Mouse (Mus musculus) G1E-ER4 (cell line): Measurements from ENCODE around the gene Enpp6. TPM values are rescaled to one million over a fixed set of nuclear protein-coding genes. Genes with fewer than 3 reads are reported as not detected.

Experiments
- GATA1 ChIP-seq: IDR thresholded peaks from one replicate; pipeline ENCODE4 v1.8.0; 2012; ENCODE audit warnings: low read length, inconsistent platforms
- polyA plus RNA-seq: library from polyadenylated mRNA; stranded (reverse); fragments of >175 nt; gene quantifications from 2 replicates; pipeline ENCODE4 v1.2.3, GENCODE M21; 2012

Enpp6 gene
- polyA plus RNA-seq, 1 experiment: not detected

DNA sequence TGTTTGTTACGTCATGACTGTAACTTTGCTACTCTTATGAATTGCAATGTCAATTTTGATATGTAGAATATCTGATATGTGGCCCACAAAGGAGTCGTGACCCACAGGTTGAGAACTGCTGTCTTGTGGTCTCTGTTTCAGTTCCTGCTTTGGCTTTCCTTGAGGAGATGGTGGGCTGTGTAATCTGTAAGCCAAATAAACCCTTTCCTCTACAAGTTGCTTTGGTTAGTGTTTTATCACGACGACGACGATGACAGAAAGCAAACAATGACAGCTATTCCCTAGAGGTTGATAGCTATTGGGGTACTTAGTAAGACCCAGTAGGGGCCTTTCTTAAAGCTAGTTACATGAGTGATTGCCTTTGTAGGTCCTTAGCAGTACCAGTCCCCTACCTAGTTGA is 4.5 kb upstream of the Enpp6 start:
- TF ChIP-seq GATA1: no peak

DNA sequence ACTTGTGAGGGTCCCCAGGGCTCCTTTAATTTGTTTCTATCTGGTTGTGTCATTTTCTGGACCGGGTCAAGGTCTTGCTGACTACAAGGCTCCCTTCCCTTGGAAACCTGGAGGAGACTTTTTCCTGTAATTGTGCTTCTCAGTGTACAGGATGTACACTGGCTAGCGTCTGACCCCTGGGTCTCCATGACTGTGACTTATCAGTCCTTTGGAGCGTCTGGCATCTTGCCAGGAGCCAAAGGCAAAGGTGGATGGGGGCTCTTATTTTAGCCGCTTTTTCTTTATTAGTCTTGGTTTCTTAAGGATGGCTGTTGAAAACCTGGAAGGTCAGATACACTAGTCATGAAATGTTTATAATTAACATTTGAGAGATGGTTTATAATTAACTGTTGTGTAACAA is 3.9 kb upstream of the Enpp6 start:
- no peak for TF ChIP-seq GATA1

DNA sequence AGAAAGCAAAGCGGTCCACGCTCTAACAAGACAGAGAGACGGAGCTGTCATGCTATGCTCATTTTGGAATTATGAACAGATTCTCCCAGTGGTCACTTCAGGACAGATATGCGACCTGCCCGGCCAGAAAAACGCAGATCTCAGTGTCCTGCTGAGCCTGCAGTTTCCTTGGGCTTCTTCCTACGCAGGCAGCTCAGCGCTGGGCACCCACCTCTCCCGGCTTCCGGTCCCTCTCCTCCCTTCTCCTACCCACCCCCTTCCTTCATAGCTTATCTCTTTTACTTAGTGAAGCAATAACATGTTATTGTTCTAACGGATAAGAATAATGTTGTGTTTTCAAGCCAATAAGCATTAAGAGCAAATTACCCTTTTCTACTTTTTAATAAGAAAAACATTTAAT is 2.0 kb upstream of the Enpp6 start:
- no peak for TF ChIP-seq GATA1

DNA sequence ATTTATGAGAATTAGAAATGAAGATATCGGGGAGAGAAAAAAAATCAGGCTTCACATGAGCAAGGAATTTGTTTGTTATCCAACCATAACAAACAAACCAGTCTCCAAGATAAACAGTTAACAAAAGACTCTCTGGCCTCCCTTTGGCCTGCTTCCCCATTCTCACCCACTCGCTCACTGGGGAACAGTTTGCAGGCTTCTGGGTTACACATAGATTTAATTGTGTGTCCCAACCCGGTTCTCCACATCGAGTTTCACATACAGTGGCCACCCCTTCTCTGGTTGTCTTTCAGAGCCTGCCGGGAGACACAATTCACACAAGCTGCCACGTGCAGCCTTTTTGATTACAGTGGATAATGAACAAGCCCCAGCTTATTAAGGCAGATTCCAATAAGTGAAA is 1.7 kb downstream of the Enpp6 start:
- no peak for TF ChIP-seq GATA1

DNA sequence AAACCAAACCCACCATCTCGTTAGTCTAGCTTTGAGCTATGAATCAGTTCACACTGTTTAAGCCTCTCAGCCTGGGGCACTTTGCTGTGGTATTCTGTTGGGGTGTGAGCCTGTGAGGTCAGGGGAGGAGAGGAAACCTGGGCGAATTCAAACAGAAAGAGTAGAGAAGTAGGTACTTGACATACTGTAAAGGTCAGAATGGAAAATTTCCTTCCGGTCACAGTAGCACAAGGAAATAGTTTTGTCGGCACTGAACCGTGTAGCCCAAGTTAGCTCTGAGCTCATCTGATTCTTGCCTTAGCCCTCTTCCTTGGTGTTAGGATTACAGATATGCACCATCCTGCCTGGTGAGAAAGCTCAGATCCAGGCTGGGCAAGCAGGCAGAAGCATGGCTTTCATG is 4.4 kb downstream of the Enpp6 start:
- TF ChIP-seq GATA1: no peak

DNA sequence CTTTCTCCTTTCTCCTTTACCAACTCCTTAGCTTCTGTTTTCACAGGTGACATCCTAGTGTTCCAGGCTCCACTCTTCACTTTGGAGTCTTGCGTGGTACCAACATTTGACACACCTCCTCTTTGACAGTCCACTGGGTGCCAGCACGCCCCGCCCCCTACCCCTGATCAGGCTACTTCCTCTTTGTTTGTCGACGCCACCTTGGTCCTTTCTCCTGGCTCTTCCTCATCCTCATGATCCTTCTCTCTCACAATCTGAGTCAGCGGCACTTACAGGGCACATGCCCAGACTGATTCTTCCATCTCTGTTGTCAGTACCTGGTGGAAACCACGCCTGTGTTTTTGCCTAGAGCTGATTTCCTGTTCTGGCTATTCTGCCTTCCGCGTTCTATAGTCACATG is 5.9 kb downstream of the Enpp6 start:
- TF ChIP-seq GATA1: no peak

DNA sequence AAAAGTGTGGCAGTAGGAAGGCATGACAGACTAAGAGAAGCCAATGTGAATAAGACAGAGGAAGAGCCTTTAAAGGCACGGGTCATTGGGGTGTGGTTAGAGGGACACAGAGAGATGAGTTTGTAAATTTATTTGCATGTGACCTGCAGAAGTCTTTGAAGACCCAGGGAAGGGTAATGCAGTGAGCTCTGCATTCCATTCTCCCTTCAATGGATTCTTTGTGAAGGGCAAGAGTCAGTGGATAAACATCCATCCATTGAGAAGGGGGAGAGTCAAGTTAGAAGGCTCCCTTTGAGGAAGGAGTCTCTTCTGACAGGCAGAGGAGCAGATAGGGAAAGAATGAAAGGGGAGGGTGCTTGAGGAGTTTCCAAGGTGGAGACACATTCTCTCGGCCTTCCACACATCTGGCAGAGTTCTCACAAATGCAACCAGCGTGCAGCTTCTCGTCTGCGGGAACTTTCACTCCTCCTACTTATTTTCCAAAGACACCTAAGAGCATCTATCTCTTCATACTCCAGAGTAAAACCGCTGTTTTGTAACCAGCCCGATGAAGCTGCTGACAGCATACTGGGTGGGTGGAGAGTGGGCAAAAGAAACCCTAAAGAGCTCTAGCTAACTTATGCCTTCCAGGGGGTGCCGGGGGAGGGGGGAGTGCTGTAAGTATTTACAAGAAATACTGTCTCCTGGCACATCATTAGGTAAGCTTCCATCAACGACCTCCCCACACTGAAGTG is 9.4 kb downstream of the Enpp6 start:
- no peak for TF ChIP-seq GATA1

DNA sequence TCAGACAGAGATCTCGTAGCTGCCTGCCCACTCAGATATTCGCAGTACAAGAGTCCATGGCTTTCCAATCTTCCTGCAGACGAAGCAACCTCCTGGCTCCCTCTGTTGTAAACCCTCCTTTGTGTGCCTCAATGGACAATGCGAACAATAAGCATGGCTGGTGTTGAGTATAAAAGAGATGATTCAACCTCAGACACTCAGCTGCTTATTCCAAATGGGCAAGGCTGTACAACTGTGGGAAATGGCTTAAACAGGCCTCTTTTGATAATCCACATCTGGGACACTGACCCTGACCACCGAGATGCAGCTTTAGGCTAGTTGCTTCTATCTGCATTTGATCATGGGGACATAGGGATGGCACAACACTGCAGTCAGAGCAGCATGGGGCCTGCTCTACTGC is 19.0 kb downstream of the Enpp6 start:
- TF ChIP-seq GATA1: no peak

DNA sequence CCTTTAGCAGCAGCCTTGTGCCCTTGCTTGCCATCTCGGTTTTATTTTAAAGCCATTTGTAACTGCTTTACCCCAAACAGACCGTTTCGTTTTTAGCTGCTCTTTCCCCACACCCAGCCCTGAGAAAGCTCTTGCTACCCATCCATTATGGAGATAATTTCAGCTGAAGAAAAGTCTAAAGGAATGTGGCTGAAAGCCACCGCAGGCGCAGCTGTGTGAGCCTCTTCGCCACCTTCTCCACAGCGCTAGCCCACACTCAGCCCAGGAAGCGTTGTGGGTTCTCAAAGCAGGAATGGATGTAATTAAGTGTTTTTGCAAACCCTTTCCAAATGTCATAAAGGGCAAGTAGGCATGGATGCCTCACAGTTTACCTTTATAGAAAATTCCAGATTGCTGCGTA is 20.1 kb downstream of the Enpp6 start:
- TF ChIP-seq GATA1: no peak

DNA sequence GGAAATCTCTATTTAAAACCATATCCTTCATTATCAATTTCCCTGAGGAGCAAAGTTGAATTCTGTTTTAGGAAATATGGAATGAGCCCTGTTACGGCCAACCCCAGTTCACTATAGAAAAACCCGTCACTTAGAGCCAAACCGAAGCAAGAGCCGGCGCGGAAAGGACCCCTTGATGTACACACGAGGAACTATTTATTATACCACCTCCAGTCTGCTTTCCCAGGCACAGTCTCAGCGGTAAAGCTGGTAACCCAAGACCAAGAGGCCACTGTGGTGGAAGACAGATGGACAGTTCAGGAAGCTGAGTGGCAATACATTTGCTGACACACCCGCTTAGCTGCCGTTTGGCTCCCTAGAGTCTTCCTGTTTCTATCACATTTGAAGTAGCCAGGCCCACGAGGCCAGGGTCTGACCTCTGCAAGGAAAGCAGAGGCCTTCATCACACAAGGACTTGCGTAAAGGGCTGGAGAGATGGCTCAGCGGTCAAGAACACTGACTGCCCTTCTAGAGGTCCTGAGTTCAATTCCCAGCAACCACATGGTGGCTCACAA is 21.6 kb downstream of the Enpp6 start:
- TF ChIP-seq GATA1: no peak

DNA sequence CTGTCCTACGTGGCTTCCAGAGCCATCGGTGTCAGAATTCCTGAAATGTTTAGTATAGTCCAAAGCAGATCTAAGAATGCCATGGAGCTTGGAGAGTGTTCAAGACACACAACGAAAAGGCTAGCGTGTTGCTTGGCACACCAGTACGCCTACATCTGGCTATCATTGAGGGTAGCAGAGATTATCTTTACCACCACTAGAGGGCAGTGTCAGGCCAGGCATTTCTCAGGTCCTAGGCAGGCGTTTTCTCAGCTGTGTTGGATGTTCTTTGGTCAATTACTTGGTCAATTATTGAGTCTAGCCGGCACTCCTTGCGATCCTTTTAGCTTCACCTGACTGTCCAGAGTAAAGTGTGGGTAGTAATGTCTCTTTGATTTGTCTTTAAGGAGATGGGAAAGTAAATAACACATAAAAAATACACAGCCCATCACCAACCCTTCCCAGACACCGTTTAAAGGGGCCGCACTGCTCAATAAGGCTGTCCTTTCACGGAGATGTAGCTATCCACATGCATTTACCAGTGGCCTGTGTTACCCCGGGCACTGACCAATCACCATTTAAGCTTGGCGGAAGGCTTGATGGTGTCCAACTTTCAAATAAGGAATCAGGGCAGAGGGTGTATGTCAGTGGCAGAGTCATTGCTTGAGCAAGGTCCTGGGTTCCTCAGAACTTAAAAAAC is 29.7 kb downstream of the Enpp6 start:
- no peak for TF ChIP-seq GATA1

DNA sequence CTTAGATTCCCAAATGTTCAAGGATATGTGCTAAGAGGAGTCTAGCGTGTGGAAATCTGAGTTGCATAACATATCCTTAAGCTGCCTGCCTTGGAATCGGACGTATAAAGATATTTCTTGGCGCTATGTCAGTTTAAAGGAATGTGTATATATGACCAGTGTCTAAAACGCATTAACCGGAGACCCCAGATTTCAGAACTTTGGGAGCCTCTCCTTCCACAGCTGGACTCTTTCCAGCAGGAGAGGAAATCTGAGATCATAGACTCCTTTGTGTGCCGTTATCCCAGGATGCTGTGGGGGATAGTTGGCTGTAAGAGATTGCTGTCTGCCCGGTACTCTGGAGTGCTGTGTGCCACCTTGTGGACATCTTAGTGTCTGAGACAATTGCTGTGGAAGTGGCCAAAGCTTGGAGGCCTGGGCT is 34.5 kb downstream of the Enpp6 start:
- TF ChIP-seq GATA1: no peak

DNA sequence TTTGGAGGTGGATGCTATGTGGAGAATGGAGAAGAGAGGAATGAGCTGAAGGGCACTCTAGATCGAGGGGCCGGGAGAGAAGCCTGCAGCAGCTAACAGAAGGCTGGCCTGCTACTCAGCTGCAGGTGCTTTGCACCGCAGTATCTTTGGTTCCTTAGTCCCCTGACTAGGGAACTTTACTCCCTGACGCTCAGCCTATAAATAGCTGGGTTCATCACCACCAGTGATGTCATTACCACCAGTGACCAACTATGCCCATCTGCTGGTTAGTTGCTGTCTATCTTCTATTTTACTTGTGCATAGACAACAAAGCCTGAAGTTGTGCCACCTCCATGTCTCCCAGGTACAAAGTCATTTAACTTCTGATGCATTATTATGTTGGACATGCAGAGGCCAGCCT is 37.9 kb downstream of the Enpp6 start:
- TF ChIP-seq GATA1: no peak

DNA sequence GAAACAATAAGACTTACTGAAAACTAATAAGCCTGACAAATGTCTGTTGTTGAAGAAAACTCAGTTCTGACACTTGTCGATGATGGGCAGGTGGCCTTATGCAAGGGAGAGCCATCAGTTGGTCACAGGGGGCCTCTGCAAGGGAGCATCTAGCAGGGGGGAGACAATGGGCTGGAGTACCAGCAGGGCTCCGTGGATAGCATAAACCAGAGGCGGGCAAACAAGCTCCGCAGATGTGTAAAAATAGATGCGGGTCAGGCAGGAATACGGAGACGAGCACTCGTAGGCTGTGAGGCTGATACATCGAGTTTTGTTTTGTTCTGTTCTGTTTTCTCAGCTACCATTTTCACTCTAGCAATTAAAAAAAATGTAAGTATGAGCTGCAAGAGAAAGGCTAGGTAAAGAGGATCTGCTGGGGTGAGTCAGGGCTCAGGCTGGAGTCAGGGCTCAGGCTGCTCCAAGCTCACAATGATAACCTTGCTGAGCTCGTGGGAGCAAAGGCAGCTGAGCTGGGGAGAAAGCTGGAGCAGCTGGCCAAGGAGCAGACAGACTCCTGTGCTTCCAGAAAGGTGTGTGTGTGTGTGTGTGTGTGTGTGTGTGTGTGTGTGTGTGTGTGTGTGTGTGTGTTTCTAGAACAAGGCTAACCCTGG is 40.3 kb downstream of the Enpp6 start:
- no peak for TF ChIP-seq GATA1

DNA sequence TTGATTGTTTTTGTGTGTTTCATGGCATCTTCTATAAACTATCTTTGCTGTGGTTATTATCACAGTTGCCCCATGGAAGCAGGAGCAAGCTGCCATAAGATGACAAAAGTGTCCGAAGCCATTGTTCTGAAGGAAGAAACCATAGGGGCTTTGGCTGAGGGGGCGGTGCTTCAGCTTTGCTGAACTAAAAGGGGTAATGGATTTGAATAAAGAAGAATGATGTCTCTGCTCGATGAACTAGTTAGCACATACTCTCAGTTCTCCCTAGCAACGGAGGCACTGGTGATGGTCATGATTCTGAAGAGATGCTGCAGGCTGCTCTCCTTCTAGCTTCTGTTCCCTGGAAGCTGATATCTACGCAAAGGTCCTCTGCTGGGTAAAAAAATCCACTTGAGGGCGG is 41.8 kb downstream of the Enpp6 start:
- no peak for TF ChIP-seq GATA1

DNA sequence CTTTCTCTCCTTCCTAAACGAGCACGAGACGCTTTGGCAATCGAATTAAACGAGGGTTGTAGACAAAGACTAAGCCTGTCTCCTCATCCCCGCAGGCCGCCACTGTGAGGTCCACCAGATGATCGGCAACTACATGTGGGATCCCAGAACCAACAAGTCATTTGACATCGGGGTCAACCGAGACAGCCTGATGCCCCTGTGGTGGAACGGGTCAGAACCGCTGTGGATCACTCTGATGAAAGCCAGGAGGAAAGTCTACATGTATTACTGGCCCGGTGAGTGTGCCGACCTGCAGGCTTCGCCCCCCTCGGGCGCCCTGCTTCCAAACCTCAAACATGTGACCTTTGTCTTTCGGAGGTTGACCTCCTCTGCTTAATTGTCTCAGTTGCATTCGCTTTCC is 43.6 kb downstream of the Enpp6 start:
- no peak for TF ChIP-seq GATA1
